Mouse (Mus musculus) C2C12 (cell line): ENCODE measurements around the gene Bola1.
"Not testable (repeated sequence)": the region's sequence is repeated elsewhere in the genome, so short reads cannot be mapped to it uniquely, and the experiment has no call there.

ENCODE experiments used
- CEBPB ChIP-seq: IDR thresholded peaks from one replicate; pipeline ENCODE4 v1.6.1; 2011; ENCODE audit warnings: low read depth, mild to moderate bottlenecking, control low read depth, moderate library complexity
- CTCF ChIP-seq: IDR thresholded peaks from one replicate; pipeline ENCODE4 v1.5.1; 2011; ENCODE audit not compliant: control insufficient read depth, insufficient read depth, insufficient read length
- MAX ChIP-seq: IDR thresholded peaks from one replicate; pipeline ENCODE4 v1.6.1; 2011; ENCODE audit warnings: mild to moderate bottlenecking, control low read depth
- MYOD1 ChIP-seq: IDR thresholded peaks from one replicate; pipeline ENCODE4 v1.6.1; 2011; ENCODE audit warnings: low read depth; ENCODE audit not compliant: control insufficient read depth, insufficient read length
- MYOG ChIP-seq: IDR thresholded peaks from one replicate; pipeline ENCODE4 v1.6.1; 2011; ENCODE audit not compliant: control insufficient read depth, insufficient read length; ENCODE audit errors: extremely low read depth
- USF1 ChIP-seq: IDR thresholded peaks from one replicate; pipeline ENCODE4 v1.6.1; 2011; ENCODE audit warnings: low read depth, mild to moderate bottlenecking, control low read depth, moderate library complexity

- not testable (repeated sequence) for TF ChIP-seq MAX, CTCF, MYOG, CEBPB, MYOD1, USF1
Observed at GRCm38 (mm10) chr3:96239949-96240798, 20.7 kb upstream of the Bola1 start, which contains the start of gene Hist2h2aa2.
